Mouse (Mus musculus) left cerebral cortex, postnatal 36 days (tissue): ENCODE measurements around the gene Smc3. TPM values are rescaled to one million over a fixed set of nuclear protein-coding genes. Genes with fewer than 3 reads are reported as not detected.
"Not testable (repeated sequence)": the region's sequence is repeated elsewhere in the genome, so short reads cannot be mapped to it uniquely, and the experiment has no call there.

Source experiments
- DNase-seq, 2 experiments: peaks; one replicate each; pipeline ENCODE4 v3.0.0; 2021 to 2022; ENCODE audit warnings: low spot score in 2 of 2, mixed read lengths in 1 of 2
- intact Hi-C: fragments of 180-260 bp; cut with DNase I; formaldehyde crosslinking; loops from one replicate; pipeline ENCODE4 v1.15.1; 2025
- total RNA-seq, 2 experiments: library from RNA; stranded (reverse); gene quantifications; 2 replicates each; pipeline ENCODE4 v1.2.3; 2021

Smc3 gene
- total RNA-seq, 2 experiments from 2014 or later = 32.5 to 40.1 TPM

DNA sequence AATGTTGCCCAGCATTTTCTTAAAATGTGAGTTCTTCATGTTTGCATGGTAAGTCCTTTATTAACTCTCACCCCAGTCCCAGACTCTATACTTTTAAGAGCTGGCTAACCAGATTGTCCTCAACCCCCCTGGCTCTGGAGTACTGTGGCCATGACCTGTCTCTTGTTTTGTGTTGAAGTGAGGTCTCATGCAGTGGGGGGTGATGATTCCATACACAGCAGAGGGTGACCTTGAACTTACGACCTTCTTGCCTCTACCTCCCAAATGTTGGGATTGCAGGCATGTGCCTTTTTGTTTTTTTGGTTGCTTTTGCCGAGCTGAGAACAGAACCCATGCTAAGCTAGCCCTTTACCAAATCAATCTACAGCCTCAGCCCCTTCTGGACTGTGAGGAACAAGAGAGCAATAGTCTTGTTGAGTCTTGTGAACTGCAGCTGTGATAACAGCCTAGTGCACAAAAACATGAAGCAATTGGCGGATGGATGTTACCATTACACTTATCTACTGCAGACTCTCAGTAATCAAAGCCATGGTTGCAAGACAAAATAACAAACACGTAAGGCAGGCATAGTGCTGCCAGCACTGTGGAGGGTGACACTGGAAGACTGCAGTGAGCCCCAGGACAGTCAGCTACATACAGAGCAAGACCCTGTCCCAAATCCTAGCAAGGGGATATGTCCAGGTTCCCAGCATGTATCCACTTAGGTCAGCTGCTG, 24.7 kb upstream of the Smc3 start:
- intact Hi-C loops = loop anchor here (5.0 kb wide), 1 partner anchor 43 kb away; no protein-coding TSS in a partner anchor
- no peak for DNase-seq

DNA sequence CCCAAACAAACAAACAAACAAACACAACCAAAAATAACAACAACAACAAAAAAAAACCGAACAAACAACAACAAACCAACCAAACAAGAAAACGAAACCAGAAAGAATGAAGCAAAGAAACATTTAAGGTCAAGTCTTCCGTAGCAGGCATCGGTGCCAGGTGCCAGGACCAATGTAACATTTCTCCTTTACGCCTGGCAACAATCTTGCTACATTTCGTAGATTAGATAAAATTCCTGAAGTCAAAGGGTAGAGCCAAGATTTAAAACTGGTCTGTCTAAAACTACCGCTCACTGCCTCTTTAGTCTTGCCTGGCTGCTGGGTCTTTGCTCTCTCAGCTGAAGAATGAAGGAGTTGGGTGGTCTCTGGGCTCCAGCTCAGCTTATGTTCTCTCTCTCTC, 24.1 kb upstream of the Smc3 start:
- no peak for DNase-seq
- intact Hi-C loops = loop anchor here (5.0 kb wide), 1 partner anchor 44 kb away; no protein-coding TSS in a partner anchor

DNA sequence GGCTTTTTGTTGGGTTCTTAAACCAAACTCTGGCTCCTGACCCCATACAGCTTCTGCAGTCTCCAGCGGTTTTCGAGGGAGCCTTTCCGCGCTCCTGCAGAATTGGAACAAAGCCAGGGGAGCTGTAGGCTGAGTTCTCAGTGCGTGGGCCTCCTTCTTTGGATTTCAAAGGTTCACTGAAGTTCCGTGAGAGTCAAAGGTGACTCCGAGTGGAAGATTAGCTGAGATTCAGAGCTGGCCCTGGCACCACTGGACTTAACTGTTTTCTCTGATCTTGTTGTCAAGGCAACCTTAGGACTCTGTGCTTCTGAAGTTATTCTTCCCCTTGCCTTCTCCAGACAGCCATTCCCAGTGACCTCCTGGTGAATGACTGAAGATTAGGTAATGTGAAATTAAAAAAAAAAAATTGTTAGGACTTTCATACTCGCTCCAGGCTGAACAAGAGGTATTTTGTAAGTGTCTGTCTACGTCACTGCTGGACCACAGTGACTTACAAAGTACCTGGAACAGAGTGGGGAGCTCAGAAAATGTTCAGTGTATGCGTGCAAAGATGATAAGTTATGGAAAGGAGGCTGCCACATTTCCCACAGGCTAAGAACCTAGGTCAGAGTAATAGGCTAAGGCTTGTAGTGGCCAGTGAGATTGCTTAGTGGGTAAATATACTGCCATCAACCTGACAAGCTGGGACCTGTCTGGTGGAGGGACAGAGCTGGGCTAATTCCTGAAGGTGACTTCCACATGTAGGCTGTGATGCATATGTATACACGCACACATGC, 23.0 kb upstream of the Smc3 start:
- intact Hi-C loops = loop anchor here (5.0 kb wide), 1 partner anchor 45 kb away; no protein-coding TSS in a partner anchor
- DNase-seq = no peak

DNA sequence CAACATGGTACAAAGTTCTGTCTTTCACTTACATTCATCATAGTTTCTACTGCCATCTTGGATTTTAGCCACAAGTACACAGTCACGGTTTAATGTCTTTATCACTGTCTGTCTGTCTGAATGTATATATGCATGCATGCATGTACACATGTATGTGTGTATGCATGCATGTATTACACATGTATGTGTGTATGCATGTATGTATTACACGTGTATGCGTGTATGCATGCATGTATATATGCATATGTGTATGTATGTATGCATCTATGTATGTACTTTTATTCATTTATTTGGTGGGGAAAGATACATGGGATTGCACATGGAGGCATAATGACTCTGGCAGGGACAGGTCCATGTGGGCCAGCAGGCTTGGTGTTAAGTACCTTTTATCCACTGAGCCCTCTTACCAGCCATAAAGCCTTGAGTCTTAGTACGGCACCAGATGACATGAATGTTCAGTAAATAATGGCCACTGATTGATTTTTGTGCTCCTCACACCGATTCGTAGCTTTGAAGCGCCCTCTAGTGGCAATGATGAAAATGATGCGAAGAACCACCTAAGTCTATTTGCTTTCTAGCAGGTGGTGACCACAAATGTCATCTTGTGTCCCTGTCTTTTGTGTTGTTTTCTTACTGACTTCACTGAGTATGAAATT, 21.5 kb upstream of the Smc3 start:
- DNase-seq = peak; percentile 43 to 63
- intact Hi-C loops = loop anchor here (1.0 to 5.0 kb wide), 2 partner anchors 46 to 184 kb away; no protein-coding TSS in a partner anchor

DNA sequence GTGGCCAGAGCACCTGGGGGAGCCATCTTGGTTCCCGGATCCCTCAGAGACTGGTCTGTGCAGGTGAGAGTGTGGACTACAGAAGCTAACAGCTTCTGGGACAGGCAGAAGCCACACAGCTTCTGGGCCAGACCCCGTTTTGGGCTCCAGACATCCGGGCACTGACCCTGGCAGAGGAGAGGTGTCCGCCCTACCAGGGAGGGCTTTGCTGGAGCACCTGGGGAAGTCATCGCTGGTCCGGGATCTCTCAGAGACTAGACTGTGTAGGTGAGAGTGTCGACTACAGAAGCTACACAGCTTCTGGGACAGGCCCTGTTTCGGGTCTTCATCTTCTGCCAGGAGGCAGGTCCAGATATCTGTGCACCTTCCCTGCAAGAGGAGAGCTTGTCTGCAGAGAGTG, 19.9 kb upstream of the Smc3 start:
- intact Hi-C loops, DNase-seq: not testable (repeated sequence)

DNA sequence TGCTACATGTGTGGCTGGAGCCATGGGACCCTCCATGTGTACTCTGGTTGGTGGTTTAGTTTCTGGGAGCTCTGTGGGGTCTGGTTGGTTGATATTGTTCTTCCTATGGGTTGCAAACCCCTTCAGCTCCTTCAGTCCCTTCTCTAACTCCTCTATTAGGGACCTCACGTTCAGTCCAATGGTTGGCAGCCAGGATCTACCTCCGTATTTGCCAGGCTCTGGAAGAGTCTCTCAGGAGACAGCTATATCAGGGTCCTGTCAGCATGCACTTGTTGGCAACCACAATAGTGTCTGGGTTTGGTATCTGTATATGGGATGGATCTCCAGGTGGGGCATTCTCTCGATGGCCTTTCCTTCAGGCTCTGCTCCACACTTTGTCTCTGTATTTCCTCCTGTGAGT, 12.5 kb upstream of the Smc3 start:
- intact Hi-C loops, DNase-seq: not testable (repeated sequence)

DNA sequence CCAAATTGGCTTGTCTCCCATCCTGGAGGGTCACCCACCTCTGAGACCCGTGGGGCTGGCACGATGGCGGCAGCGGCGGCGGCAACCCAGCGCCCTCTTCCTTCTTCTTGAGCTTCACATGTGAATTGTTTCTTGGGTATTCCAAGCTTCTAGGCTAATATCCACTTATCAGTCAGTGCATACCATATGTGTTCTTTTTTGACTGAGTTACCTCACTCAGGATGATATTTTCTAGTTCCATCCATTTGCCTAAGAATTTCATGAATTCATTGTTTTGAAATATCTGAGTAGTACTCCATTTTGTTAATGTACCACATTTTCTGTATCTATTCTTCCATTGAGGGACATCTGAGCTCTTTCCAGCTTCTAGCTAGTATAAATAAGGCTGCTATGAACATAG, 11.2 kb upstream of the Smc3 start, which contains the start of gene Nutf2-ps1:
Nutf2-ps1 (minus strand) TSS at position 101 of the 400 bp plus-strand sequence.
- DNase-seq, intact Hi-C loops: not testable (repeated sequence)

DNA sequence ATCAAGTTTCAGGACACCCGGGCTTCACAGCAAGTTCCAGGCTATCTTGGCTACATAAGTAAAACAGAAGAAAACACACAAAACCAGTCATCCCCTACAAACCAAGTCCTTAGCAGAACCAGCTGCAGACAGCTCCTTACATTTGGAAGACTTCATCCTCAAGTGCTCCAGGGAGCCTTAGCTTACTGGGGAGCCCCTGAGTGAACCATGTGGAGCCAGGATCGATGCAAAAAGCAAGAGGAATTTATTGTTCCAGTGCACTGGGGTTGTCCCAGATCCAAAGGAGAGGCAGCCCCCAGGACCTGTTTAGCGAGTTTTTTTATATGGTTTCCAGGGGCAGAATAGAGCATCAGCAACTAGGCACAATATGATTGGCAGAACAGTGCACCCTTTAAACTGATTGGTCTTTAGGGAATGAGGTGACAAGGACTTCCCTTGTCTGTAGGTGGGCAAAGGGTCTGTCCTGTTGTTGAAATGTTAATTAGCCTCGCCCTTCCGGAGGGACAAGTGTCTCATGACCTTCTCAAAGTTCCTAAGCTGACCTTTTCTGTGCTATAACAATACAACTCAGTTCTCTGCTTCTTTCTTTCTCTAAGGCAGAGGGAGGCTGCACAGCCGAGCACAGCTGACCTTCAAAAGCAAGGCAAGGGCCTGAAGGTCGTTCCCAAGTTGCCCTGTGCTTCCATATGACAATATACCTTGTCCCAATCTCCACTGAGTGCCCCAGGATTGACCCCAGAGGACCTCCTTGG, 3.3 kb upstream of the Smc3 start:
- intact Hi-C loops = no loop called here
- no peak for DNase-seq

DNA sequence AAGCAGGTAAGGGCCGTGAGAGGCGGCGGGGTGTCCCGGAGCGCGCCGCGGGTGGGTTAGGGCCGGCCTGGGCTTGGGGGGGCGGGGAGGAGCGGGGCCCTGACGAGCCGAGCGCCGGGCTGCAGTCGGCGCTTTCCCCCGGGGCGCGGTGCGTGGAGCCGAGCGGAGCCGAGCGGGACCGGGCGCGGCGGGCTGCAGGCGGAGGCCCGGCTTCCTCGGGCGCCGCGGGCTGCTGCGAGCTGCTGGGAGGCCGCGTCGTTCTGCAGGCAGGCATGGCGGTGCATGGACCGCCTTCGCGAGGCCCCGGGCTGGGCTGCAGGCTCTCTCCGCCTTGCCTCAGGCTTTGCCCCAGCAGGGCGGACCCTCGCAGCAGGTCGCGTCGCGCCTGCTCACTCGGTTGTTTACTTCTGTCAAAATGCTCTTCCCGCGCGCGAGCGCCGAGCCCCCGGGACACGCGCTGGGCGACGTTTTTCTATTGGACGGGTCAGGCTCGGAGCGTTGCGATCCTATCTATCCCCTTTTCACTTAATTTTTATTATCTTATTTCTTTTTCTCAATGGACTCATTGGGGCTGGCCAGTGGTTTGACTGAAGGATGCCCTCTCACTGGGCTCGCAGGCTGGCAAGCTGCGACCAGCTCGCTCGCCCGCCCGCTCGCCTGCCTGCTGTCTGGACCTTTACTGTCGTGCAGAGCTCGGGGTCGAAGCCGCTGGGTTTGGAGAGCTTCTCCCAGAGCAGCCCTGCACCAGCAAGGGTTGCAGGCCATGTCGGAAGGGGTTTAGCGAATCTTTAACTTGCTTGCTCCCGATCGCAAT, 558 bp downstream of the Smc3 start:
- peak; percentile 60 to 71 for DNase-seq
- intact Hi-C loops = loop anchor here (5.0 kb wide), 1 partner anchor 37 kb away; no protein-coding TSS in a partner anchor

DNA sequence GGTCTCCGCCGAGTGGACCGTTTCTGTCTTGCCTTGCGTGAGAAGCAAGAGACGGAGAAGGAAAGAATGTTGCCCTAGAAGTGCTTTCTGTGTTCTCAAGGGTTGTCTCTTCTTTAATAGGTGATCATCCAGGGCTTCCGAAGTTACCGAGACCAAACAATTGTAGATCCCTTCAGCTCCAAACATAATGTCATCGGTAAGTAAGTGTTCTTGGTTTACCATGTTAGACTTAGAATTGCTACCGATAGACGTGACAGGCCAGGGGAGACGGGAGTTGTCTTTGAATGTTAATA, 1.1 kb downstream of the Smc3 start:
- intact Hi-C loops = loop anchor here (5.0 kb wide), 1 partner anchor 36 kb away; no protein-coding TSS in a partner anchor

DNA sequence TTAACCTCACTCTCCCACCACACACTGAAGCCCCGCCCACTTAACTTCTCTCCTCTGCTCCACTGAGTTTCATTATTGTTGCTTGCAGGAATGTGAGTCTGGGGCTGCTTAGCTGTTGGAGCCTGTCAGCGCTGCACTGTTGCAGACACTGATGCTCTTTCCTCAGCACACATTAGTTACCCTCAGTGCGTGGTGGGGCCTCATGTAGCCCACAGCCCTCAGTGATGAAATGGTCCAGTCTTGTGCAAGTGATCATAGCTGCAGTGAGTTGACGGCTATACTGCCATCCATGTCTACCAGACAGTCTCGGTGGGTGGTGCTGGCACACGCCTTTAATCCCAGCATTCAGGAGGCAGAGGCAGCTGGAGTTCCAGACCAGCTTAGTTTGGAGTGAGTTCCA, 8.7 kb downstream of the Smc3 start:
- no peak for DNase-seq

More for the DNA sequence above, 1.1 kb downstream of the Smc3 start:
- no peak for DNase-seq

DNA sequence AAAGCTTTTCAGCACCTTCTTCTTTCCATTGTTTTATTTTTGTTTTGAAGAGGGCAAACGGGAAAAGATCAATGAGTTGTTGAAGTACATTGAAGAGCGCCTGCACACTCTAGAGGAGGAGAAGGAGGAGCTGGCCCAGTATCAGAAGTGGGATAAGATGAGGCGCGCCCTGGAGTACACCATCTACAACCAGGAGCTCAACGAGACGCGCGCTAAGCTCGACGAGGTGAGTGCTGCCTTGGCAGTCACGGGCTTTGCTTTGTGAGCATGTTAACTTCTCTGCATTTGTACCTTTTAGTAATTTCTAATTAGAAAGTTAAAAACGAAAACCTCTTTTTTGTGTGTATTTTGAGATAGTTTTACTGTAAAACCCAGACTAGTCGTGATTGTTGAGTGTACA, 21.5 kb downstream of the Smc3 start:
- DNase-seq = no peak
- intact Hi-C loops = no loop called here

More for the DNA sequence above, 8.7 kb downstream of the Smc3 start:
- intact Hi-C loops = no loop called here

DNA sequence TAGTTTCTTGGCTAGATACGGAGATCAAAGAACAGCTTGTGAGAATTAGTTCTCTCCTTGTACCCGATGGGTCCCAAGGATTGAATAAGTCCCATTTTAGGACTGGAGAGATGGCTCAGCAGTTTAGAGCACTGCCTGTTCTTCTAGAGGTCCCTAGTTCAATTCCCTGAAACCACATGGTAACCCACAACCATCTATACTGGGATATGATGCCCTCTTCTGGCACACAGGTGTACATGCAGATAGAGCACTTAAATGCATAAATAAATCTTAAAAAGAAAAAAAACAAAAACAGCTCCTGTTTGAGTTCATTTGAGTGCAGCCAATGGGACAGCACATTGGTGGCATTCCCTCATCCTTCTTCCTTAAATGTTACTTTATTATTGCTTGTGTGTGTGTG, 37.8 kb downstream of the Smc3 start:
- intact Hi-C loops = loop anchor here (5.0 kb wide), 1 partner anchor 36 kb away; the partner anchor contains the start of gene Smc3
- DNase-seq = no peak

DNA sequence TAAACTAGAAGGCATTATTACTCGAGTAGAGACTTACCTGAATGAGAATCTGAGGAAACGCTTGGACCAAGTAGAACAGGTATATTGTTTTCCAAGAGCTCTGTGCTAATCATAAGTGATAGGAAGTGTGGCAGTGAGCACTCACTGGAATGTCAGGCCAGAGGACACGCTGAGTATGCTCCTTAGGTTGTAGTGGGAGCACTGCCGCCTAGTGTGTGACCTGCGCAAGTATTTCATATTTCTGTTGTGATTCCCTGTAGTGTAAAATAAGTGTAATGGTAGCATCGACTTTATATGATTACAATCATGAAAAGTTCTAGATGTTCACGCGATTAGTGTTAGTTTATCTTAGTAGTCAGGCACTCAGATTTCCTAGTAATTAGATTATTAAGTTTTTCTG, 38.5 kb downstream of the Smc3 start:
- no peak for DNase-seq
- intact Hi-C loops = loop anchor here (5.0 kb wide), 1 partner anchor 36 kb away; the partner anchor contains the start of gene Smc3

DNA sequence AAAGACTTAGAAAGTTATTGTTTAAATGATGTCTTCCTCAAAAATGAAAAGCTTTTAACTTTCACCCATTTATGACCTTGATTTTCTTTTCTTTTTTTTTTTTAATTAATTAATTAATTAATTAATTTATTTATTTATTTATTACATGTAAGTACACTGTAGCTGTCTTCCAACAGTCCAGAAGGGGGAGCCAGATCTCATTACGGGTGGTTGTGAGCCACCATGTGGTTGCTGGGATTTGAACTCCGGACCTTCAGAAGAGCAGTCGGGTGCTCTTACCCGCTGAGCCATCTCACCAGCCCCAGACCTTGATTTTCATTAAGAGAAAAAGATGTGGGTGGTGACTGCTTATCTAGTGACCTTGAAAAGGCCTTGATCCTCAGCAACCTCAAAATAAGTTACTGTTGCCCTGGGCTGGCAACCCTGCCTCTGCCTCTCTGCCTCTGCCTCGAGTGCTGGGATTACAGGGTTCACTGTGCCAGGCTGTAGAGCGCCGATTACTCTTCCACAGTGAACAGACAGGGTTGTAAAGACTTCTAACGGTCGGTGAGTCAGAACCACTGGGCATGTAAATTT, 43.9 kb downstream of the Smc3 start:
- intact Hi-C loops = loop anchor here (10.0 kb wide), 1 partner anchor 1421 kb away; no protein-coding TSS in a partner anchor
- DNase-seq = no peak

DNA sequence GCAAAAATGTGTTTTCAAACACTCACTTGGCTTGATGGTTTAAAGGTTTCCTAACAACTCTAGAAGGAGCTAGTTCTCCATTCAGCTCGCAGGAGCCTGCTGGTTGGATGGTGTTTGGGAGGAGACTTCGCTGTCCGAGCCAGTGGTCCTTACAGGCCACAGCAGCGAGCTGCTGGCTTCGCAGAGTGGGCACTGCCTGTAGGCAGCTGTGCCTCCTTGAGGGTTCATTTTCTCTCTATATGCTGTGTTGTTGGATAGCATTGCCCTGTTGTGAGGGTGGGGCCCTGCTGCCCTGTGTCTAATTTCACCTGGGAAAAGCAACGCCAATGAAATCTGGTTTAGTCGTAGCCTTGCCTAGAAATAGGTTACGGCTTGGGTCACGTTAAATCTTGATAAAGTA, 47.1 kb downstream of the Smc3 start:
- no peak for DNase-seq
- intact Hi-C loops = loop anchor here (5.0 to 10.0 kb wide), 3 partner anchors 60 to 1418 kb away; no protein-coding TSS in a partner anchor

DNA sequence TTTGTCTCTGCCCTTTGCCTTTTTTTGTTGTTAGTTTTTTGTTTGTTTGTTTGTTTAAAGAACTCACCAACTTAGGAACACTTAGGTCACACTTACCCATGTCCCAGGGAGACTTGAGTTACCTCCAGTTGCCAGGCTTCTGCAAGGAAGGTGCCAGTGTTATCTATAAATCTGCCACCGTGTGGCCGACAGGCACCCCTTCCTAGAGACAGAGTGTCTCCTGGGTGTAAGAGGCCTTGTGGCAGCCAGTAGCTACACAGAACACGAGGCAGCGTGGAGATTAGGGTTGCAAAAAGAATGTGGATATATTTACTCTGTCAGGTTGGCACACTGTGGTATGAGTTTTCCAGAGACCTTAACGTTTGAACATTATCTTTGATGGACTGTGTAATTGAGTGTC, 47.9 kb downstream of the Smc3 start:
- intact Hi-C loops = loop anchor here (2.0 to 10.0 kb wide), 4 partner anchors 59 to 1417 kb away; no protein-coding TSS in a partner anchor
- DNase-seq = no peak

DNA sequence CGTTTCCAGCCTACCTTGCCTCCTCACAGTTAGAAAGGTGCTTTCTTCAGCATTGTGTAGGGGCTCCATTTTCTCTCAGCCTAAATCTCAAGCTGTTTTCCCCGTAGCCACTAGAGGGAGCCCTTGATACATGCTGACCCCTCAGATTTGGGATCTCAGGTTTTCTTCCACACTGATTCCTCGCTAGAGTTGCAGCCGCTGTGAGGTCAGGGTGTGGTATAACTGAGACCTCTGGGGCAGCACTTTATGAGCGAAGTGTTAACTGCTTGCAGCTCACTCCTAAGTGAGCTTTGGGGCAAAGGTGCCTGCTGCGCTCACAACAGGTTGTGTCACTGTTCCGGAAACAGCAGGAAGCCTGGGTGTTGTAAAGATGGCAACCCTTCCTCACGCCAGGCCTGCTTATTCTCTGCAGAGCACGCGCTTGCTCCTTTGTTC, 48.6 kb downstream of the Smc3 start:
- DNase-seq = peak; percentile 72 to 77
- intact Hi-C loops = loop anchor here (2.0 to 10.0 kb wide), 4 partner anchors 58 to 1416 kb away; no protein-coding TSS in a partner anchor
